Mouse (Mus musculus): ENCODE measurements around the gene Rprd2.

- no peak for TF ChIP-seq USF1 (IDR thresholded peaks at IDR 0.05; ENCODE audit: low read depth)
- no peak for TF ChIP-seq POLR2A (IDR thresholded peaks at IDR 0.05; ENCODE audit: insufficient read length, low read depth)
- no peak for TF ChIP-seq TCF12 (IDR thresholded peaks at IDR 0.05; ENCODE audit: insufficient read depth, poor library complexity, severe bottlenecking)
- no peak for TF ChIP-seq MAX (IDR thresholded peaks at IDR 0.05; ENCODE audit: low read depth)
- no peak for TF ChIP-seq E2F4 (IDR thresholded peaks at IDR 0.05; ENCODE audit: insufficient read depth)
- TF ChIP-seq POLR2AphosphoS2 (IDR thresholded peaks at IDR 0.05; ENCODE audit: insufficient read length, low read depth) = no peak
- no peak for TF ChIP-seq CEBPB (IDR thresholded peaks at IDR 0.05; ENCODE audit: insufficient read depth, poor library complexity, severe bottlenecking)
Measured at GRCm38 (mm10) chr3:95732744-95733521, 85.7 kb downstream of the Rprd2 start.
